Mouse (Mus musculus): ENCODE results near the gene Pxt1.

The Pxt1 gene

GRCm38 (mm10) chr17:28947011-28947939 is 3.6 kb upstream of the Pxt1 start:
- no peak for DNase-seq

GRCm38 (mm10) chr17:28944481-28944880 is 841 bp upstream of the Pxt1 start:
- no peak for DNase-seq

- DNase-seq, result no peak
Measured at GRCm38 (mm10) chr17:28942101-28942500, 1.5 kb downstream of the Pxt1 start.

- no peak for DNase-seq
Measured at GRCm38 (mm10) chr17:28940776-28941555, 2.7 kb downstream of the Pxt1 start.

- DNase-seq, result peak in 1 of 2 experiments; percentile 22
Measured at GRCm38 (mm10) chr17:28936622-28937345, 6.9 kb downstream of the Pxt1 start.

- DNase-seq, result no peak
Measured at GRCm38 (mm10) chr17:28936133-28936532, 7.5 kb downstream of the Pxt1 start.

GRCm38 (mm10) chr17:28934120-28934916 is 9.3 kb downstream of the Pxt1 start:
- DNase-seq, result no peak

- DNase-seq, result no peak
Measured at GRCm38 (mm10) chr17:28932274-28932673, 11.4 kb downstream of the Pxt1 start.

GRCm38 (mm10) chr17:28931436-28932211 is 12.0 kb downstream of the Pxt1 start:
- DNase-seq, result no peak

- peak; percentile 27 to 41 for DNase-seq
Measured at GRCm38 (mm10) chr17:28930392-28931074, 13.1 kb downstream of the Pxt1 start.

GRCm38 (mm10) chr17:28929369-28929768 is 14.3 kb downstream of the Pxt1 start:
- DNase-seq, result no peak

- DNase-seq, result no peak
Measured at GRCm38 (mm10) chr17:28928004-28928403, 15.6 kb downstream of the Pxt1 start.

GRCm38 (mm10) chr17:28926866-28927635 is 16.6 kb downstream of the Pxt1 start:
- DNase-seq, result peak; percentile 32 to 36

- DNase-seq, result peak; percentile 82 to 86
Measured at GRCm38 (mm10) chr17:28926380-28926779, 17.3 kb downstream of the Pxt1 start.

- no peak for DNase-seq
Measured at GRCm38 (mm10) chr17:28924957-28925595, 18.6 kb downstream of the Pxt1 start.

GRCm38 (mm10) chr17:28922096-28922495 is 21.5 kb downstream of the Pxt1 start:
- no peak for DNase-seq

- DNase-seq, result no peak
Measured at GRCm38 (mm10) chr17:28921086-28921485, 22.6 kb downstream of the Pxt1 start.

GRCm38 (mm10) chr17:28916520-28916919 is 27.1 kb downstream of the Pxt1 start:
- no peak for DNase-seq

GRCm38 (mm10) chr17:28915060-28915628 is 28.5 kb downstream of the Pxt1 start, which contains the start of gene 4930539E08Rik:
Gene 4930539E08Rik (minus strand): TSS chr17:28915324.
- no peak for DNase-seq
